Mouse (Mus musculus): ENCODE results near the gene Sept9.

Gene Sept9

GRCm38 (mm10) chr11:117176304-117176703 lies 23.2 kb upstream of the Sept9 start:
- peak; percentile 21 to 40 for DNase-seq

GRCm38 (mm10) chr11:117176900-117177299 lies 22.6 kb upstream of the Sept9 start:
- no peak for DNase-seq

GRCm38 (mm10) chr11:117177303-117177979 lies 22.0 kb upstream of the Sept9 start:
- peak; percentile 87 to 94 for DNase-seq

DNA sequence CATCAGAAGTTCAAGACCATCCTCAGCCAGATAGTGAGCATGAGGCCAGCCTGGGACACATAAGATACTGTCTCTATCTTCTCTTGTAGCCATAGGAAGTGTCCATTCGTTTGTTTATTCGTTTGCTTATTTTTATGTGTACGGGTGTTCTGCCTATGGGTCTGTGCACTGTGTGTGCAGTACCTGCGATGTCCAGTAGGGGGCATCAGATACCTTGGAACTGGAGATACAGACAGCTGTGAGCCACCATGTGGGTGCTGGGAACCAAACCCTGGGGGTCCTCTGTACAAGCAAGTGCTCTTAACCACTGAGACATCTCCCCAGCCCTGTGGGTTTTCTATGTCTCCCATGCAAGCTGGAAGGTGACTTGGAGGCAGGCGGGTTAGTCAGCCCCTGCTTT lies 19.6 kb upstream of the Sept9 start:
- no peak for DNase-seq

DNA sequence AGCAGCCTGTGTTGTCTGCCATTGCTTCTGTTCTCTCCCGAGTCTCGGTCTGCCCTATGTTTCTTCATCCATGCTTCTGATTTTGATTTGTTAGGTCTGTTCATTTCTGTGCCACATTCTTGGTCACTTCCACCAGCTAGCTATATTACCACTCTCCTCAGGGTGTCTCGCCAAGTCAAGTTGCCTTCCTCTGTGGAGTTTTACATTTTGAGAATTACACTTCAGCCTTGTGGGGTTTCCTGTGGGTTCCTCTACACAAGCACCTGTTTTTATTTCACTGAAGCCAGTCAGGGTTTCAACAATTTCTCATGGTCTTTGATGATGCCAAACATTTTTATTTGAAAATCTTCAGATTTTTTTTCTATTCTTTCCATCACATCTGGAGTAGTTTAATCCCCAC lies 16.7 kb upstream of the Sept9 start:
- no peak for DNase-seq

DNA sequence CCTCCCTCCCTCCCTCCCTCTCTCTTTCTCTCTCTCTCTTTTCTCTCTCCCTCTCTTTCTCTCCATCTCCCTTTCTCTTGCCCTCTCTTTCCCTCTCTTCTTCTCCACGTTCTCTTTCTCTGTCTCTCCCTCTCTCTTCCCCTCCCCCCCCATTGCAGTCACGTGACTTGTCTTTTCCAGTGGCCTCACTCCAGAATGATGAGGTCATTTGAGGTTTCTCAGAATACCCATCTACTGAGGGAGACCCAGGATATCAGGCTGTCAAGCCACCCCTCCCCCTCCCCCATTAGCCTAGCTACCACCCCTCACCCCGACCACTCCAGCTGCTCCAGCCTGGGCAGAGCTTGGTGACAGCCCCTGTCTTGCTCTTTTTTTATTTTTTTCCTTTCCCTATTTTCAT lies 16.2 kb upstream of the Sept9 start:
- no peak for DNase-seq

DNA sequence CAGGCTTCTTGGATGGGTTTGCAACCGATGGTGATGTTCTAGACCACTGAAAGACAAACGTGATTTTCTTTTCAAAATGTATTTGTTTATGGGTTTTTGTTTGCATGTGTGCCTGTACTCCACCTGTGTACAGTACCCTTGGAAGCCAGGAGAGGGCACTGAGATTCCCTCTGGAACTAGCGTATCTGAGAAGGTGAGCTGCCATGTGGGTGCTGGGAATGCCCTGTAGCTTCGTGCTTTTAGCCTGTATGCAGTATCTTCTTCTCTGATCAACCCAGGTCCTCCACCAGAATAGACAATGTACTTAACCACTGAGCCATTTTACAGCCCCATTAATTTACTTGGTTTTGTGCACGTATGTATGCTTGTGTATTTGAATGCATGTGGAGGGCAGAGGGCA lies 15.6 kb upstream of the Sept9 start:
- no peak for DNase-seq

- DNase-seq: no peak
These were observed 14.2 kb upstream of the Sept9 start for GRCm38 (mm10) chr11:117185076-117185933.

DNA sequence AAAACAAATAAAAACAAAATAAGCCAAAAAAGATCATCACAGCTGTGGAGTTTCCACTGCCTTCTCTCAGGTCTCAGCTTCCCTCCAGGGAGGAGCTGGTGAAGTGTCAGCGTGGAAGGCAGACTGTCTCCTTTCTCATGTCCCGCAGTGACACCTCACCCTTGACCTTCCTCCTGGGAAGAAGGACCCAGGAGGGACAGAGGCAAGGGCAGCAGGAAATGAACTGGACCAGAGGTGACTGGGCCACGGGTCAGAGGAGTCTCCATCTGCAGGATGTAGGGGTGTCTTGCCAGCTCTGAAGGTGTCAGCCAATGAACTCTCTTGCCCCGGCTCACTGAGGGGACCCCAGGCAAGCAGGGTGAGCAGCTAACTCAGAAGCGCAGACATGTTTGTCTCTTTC lies 7.9 kb upstream of the Sept9 start:
- DNase-seq: no peak

GRCm38 (mm10) chr11:117194475-117194937 lies 5.0 kb upstream of the Sept9 start:
- peak in 1 of 2 experiments; percentile 24 for DNase-seq

DNA sequence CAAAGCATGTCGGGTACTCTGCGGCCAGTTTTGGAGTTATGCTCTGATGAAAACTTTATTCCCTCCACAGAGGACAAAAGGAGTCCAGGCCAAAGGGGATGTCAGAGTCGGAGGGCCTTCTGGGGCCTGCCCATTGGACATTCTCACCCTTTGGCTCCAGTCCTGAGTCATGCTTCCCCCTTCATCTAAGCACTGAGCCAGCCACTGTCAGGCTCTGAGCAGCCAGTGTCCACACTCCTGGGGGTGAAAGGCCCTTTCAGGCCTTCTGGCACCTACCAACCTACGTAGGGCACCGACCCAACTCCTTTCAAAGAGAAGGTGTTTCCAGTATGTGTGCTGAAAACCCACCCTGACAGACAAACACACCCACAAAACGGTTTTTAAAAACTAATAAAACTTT lies 3.8 kb upstream of the Sept9 start:
- DNase-seq: no peak

DNA sequence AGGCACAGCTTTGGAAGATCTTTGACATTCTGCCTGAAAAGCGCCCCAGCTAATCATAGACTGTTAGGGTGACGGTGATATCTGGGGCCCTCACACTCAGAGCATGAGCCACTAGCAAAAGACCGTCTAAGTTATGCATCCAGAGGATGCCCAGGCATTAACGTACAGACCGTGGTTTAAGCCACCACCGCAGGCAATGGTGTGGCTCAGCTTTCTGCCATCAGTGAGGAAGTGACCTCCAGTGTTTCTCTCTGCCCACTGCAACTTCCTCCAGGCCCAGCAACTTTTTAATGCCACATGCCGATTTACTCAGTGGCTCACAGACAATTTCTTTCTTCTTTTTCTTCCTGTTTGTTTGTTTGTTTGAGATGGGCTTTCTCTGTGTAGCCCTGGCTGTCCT lies 2.8 kb upstream of the Sept9 start:
- DNase-seq: no peak

- DNase-seq: peak in 1 of 2 experiments; percentile 29
These were observed 1.3 kb upstream of the Sept9 start for GRCm38 (mm10) chr11:117198122-117198521.

DNA sequence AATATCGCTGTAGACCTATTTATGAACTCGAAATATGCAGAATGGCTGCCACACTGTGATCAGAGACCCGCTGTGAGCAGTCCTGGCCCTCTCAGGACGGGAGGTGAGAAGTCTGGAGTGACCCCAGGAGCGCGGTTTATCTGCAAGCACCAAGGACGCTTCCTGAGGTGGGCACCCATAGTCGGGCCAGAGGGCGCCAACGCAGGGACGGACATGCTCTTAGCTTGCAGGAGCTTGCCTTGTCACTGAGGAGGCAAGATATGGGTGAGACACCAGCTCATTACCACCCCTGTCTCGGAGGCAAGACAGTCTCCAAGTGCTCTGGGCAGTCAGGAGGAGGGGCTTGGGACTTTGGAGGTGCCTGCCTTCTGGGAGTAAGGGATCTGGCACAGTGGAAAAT lies 2.4 kb downstream of the Sept9 start:
- no peak for DNase-seq

DNA sequence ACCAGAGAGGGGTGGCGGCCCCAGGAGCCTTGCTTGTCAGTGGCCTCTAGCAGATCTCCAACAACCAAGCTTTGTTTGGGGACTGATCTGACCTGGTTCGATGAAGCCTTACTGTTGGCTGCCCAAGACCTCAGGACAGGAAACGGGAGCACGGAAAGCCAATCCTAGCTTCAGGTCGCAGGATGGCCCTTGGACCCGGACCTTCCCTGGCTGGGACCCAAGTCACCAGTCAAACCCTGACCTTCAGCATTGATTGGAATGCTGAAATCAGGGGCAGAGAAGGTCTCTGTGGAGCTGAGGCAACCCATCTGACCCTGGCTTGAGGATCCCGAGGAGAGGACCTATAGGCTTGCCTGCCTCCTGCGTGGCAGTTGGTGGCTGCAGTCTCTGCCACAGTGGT lies 5.1 kb downstream of the Sept9 start:
- DNase-seq: peak; percentile 80 to 87

DNA sequence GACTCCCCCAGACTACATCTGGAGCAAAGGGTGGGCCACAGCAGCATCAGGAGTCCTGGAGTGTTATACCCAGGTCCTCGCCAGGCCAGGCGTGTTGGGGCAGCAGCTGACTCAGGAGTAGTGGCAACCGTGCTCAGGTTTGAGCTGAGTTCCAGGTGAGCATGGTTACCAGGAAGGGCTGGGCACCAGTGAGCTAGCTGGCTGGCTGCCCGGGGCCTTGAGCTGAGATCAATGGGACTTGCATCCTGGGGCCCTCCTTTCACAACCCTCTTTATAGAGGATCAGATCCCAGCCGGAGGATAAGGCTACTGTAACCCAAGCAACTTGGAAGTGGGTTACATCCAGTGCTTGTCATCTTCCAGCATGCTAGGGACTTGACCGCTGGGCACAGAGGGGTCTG lies 5.6 kb downstream of the Sept9 start:
- DNase-seq: peak; percentile 40 to 49

DNA sequence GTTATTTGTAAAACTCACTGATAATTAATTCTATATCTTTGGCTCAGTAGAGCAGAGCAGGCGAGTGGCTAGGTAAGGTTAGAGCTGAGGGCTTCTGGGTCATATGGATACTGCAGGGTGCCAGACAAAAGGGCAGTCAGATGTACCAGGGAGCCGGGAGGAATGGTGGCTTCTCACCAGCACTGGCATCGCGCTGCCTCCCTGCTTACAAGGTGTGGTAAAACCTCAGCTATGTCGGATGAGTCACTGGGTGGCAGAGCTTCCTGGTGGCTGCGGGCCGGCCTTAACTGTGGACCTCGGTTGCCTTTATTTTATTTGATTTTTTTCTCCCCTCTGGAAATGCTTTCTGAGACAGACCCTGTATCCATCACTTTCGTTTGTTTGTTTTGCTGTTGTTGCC lies 6.0 kb downstream of the Sept9 start:
- no peak for DNase-seq

- no peak for DNase-seq
These were observed 8.0 kb downstream of the Sept9 start for GRCm38 (mm10) chr11:117207436-117207835.

- DNase-seq: peak in 1 of 2 experiments; percentile 18
These were observed 8.8 kb downstream of the Sept9 start for GRCm38 (mm10) chr11:117208151-117208673.

GRCm38 (mm10) chr11:117216713-117217112 lies 17.3 kb downstream of the Sept9 start:
- no peak for DNase-seq

- DNase-seq: no peak
These were observed 18.6 kb downstream of the Sept9 start for GRCm38 (mm10) chr11:117218070-117218469.

DNA sequence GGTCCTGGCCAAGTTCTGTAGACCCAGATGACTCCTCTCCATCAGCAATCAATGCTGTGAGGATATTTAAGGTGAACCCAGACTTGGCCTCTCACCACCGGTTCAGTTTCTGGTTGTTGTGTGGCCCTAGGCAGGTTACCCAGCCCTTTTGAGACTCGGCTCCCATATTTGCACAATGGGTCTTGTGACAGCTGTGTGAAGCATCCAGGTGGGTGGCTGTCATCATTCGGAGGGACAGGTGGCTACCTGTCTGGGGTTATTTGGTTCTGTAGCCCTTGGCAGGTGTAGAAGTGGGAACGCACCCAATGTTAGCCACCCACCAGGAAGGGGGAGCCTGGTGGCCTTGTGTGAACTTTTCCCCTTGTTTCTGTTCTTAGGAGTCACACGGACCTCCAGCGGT lies 19.0 kb downstream of the Sept9 start:
- DNase-seq: no peak

GRCm38 (mm10) chr11:117220777-117221176 lies 21.3 kb downstream of the Sept9 start:
- no peak for DNase-seq

DNA sequence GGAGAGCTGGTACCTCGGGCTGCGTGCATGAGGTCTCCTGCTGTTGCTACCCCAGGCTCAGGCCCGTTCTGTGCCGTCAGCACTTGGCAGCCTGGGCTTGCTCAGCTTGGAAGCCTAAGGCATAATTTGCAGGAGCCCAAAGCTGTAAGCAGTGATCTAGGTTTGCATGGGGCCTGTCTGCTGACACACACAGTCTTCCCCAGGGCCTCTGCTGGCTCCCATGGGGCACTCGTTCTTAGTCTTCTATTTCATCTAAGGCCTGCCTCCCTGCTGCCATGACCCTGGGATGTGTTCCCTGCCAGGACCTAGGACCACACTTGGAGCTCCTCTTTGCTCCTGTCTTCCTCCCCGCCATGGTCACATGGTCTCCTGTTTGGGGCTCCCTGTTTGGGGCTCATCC lies 21.7 kb downstream of the Sept9 start:
- DNase-seq: no peak
